Mouse (Mus musculus) neural tube, embryonic 10.5 days (tissue): ENCODE measurements around the gene Rnase10.
"Not testable (repeated sequence)": the region's sequence is repeated elsewhere in the genome, so short reads cannot be mapped to it uniquely, and the experiment has no call there.

Source experiments
- DNase-seq: peaks from one replicate; pipeline ENCODE4 v3.0.0-alpha.2; 2017; ENCODE audit warnings: low spot score; ENCODE audit errors: extremely low spot score

Rnase10 gene

GRCm38 (mm10) chr14:51009572-51009971, 2.0 kb downstream of the Rnase10 start:
- no peak for DNase-seq

- DNase-seq: not testable (repeated sequence)
These were observed 7.2 kb downstream of the Rnase10 start for GRCm38 (mm10) chr14:51014724-51015123.

GRCm38 (mm10) chr14:51015780-51016179, 8.2 kb downstream of the Rnase10 start:
- no peak for DNase-seq

DNA sequence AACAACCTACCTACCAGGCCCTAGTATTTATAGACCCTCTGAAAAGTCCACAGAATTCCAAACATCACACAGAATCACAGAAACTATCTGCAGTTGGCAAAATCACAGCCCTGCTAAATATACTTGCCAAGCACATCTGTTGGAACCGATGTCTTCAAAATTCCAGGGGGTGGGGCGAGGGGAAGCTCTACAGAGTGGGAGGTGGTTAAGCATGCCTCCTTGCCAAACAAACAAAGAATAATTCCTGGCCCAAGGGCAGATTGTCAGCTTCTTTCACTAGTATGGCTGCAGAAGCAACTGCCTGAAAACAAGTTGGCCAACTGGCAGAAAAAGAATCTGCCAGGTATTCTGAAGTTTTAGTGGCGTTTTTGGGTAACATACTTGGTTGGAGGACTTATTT, 9.7 kb downstream of the Rnase10 start:
- DNase-seq: no peak

- no peak for DNase-seq
These were observed 15.9 kb downstream of the Rnase10 start for GRCm38 (mm10) chr14:51023457-51023856.

- no peak for DNase-seq
These were observed 17.3 kb downstream of the Rnase10 start for GRCm38 (mm10) chr14:51024820-51025219.

DNA sequence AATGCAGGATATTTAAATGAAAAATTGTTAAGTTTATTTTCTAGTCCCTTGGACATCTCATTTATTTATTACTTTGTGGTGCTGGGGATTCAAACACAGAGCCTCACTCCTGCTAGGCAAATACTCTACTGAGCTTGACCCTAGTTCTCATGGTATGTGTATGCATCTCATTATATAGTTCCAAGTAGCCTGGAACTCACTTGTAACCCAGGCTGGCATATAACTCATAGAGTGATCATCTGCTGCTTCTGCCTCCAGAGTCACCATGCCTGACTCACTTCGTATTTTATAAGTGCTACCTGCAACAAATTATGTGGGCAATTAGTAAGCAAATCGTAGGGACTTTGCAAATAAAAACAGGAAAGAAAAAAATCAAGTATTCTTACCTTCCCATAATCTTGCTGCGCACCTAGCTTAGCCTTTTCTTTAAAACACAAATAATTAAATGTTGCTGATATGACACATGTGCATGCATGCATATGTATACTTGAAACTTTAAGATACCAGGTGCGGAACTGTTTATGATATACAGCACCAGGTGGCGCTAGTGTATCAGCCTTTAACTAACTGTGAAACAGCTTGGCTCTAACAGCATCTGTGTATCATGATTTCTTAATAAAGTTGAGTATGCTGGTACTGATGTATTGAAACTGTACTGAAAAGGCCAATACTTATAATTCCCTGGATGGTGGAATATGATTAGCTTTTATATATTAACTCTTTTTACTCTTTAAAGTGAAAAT, 19.0 kb downstream of the Rnase10 start:
- peak; percentile 47 for DNase-seq

- DNase-seq: no peak
These were observed 20.0 kb downstream of the Rnase10 start for GRCm38 (mm10) chr14:51027387-51028155.

- DNase-seq: no peak
These were observed 27.7 kb downstream of the Rnase10 start for GRCm38 (mm10) chr14:51035206-51035605.

- DNase-seq: no peak
These were observed 28.7 kb downstream of the Rnase10 start for GRCm38 (mm10) chr14:51036214-51036613.

- no peak for DNase-seq
These were observed 34.2 kb downstream of the Rnase10 start, which contains the start of gene Rnase9 for GRCm38 (mm10) chr14:51041769-51042168. Gene Rnase9 (minus strand): TSS chr14:51041869.

DNA sequence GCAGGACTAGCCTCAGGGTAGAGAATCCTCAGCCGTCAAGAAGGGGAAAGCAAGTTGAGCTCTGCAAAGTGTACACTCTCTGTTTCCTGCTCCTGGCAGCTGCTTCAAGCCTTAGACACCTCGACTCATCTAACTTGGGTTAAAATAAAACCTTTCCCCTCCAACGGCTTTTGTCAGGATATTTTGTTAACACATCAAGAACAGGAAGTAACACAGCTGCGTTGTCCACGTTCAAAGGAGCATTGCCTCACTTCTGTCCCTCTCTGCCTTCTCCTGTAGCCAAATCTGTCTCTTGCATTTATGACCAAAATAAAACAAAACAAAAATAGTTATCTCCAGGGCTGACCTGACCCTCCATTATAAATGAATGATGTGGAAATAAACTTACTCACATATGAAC, 40.3 kb downstream of the Rnase10 start:
- no peak for DNase-seq

- DNase-seq: no peak
These were observed 42.5 kb downstream of the Rnase10 start, which contains the start of gene Rnase11 for GRCm38 (mm10) chr14:51050063-51050462. Gene Rnase11 (minus strand): TSS chr14:51050163.

DNA sequence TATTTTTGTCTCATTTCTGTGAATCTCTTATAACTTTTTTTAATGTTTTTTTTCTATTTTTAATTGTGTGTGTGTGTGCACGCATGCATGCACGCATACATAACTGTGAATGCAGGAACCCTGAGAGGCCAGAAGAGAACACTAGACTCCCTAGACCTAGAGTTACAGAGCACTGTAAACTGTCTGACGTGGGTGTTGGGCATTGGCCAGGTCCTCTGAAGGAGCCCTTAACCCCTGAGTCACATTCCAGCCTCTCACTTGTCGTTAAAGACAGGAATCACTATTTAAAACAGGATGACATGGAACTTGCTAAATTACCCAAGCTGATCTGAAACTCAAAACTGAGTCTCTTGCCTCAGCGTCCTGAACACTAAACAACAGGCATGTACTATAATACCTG, 44.4 kb downstream of the Rnase10 start:
- no peak for DNase-seq

GRCm38 (mm10) chr14:51053176-51053575, 45.6 kb downstream of the Rnase10 start:
- DNase-seq: no peak

DNA sequence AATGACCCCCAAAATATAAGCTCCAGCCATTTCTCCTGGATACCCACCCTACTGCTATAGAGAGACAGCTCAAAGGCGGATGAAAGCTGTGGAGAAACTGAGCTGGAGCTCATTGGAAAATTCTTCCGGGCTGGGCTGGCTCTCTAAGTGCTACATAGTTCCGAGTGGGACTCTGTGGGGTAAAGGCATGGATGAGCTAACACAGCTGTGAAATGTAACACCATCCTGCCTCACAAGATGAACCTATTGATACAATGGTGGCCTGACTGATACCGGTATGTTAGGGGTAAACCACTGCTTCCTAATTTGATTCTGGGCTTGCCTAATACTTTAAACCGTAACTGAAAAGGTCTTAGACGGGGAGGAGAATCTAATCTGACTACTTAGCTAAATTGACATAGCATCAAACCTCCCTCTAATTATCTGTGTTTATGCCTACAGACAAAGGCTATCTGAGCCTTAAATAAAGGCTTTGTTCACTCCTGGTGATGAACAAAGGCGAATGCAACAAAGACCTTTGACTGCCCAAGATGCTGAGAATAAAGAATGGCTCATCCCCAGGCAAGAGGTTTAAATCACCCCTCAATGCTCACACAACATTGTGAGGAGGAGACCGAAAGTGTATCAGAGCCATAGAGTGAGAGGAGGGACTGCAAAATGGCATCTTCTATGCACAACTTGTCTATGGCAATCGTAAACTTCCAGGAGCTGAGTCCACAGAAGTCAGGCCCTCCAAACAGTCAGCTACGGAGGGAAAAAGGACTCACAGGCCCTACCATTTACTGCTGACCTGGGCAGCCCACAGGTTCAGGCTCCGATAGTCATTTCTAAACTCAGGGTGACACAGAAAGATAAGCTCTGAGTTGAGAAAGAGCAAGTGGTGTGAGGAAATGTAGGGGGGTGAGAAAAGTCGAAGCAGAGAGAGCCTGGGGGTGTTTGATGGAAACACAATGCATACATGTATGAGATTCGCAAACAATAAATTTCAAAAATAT, 47.0 kb downstream of the Rnase10 start:
- DNase-seq: no peak

- DNase-seq: no peak
These were observed 49.9 kb downstream of the Rnase10 start, which contains the start of gene Rnase12 for GRCm38 (mm10) chr14:51057401-51057831. Gene Rnase12 (minus strand): TSS chr14:51057661.
